Mouse (Mus musculus) stomach, embryonic 14.5 days (tissue): ENCODE data around the gene Rmnd5a. TPM values are rescaled to one million over a fixed set of nuclear protein-coding genes. Genes with fewer than 3 reads are reported as not detected.
A peak's percentile ranks its signal among the peaks of the same experiment; 100 is the strongest.
"Not testable (repeated sequence)": the region's sequence is repeated elsewhere in the genome, so short reads cannot be mapped to it uniquely, and the experiment has no call there.

Experiments used
- ATAC-seq: fragments of 200-750 bp; cut with Nextera tagmentation; 2 replicates; pipeline ENCODE4 v1.8.0; 2017; ENCODE audit warnings: low read depth, moderate TSS enrichment; ENCODE audit not compliant: insufficient number of reproducible peaks, insufficient read depth, low FRiP score
- H3K27ac ChIP-seq: fragments of 300-500 bp; sonication (generic); 2 replicates; pipeline ENCODE4 v1.5.1; 2014; ENCODE audit warnings: mild to moderate bottlenecking, low read length, moderate library complexity, mixed read lengths
- H3K27me3 ChIP-seq: fragments of 300-500 bp; sonication (generic); 2 replicates; pipeline ENCODE4 v1.6.1; 2014; ENCODE audit warnings: low read length, control low read depth, mixed read lengths; ENCODE audit not compliant: control insufficient read depth, insufficient read depth
- H3K36me3 ChIP-seq: fragments of 300-500 bp; sonication (generic); 2 replicates; pipeline ENCODE4 v1.6.1; 2014; ENCODE audit warnings: mild to moderate bottlenecking, control low read depth, low read length, moderate library complexity, mixed read lengths; ENCODE audit not compliant: control insufficient read depth, insufficient read depth
- H3K4me1 ChIP-seq: fragments of 300-500 bp; sonication (generic); 2 replicates; pipeline ENCODE4 v1.6.1; 2014; ENCODE audit warnings: low read length, control low read depth, mixed read lengths; ENCODE audit not compliant: control insufficient read depth, insufficient read depth
- H3K4me2 ChIP-seq: fragments of 300-500 bp; sonication (generic); replicated peaks from 2 replicates; pipeline ENCODE4 v1.6.1; 2014; ENCODE audit warnings: low read depth, low read length, control low read depth
- H3K4me3 ChIP-seq: fragments of 300-500 bp; sonication (generic); 2 replicates; pipeline ENCODE4 v1.5.1; 2014; ENCODE audit warnings: low read depth, low read length, control low read depth
- H3K9ac ChIP-seq: fragments of 300-500 bp; sonication (generic); replicated peaks from 2 replicates; pipeline ENCODE4 v1.6.1; 2014; ENCODE audit warnings: low read depth, mild to moderate bottlenecking, control low read depth, low read length, moderate library complexity, mixed read lengths
- H3K9me3 ChIP-seq: fragments of 300-500 bp; sonication (generic); 2 replicates; pipeline ENCODE4 v1.6.1; 2016; ENCODE audit warnings: low read depth, low read length, control low read depth; ENCODE audit not compliant: control insufficient read depth
- WGBS: fragments of 180-500 bp; shearing (Covaris S2); extraction: QIAGEN DNeasy Blood & Tissue Kit; methylation state at CpG from one replicate; pipeline ENCODE4 v1.1.7; 2014; 5-methylcytosine and 5-hydroxymethylcytosine counted together
- polyA plus RNA-seq: library from polyadenylated mRNA; unstranded; fragments of >200 nt; fragmentation: Nextera tagmentation; extraction: Ambion mirVana; gene quantifications from 2 replicates; pipeline ENCODE4 v1.2.1, GENCODE M21; 2014

The Rmnd5a gene
- polyA plus RNA-seq, 1 experiment from 2014 or later: 10.4 TPM

- H3K4me1 ChIP-seq, H3K27me3 ChIP-seq, ATAC-seq, H3K9me3 ChIP-seq, H3K9ac ChIP-seq, H3K4me2 ChIP-seq, H3K36me3 ChIP-seq, H3K4me3 ChIP-seq, H3K27ac ChIP-seq: not testable (repeated sequence)
- WGBS: 87% methylated on average over 10 of the region's 10 CpGs
These were observed 38.6 kb upstream of the Rmnd5a start for GRCm38 (mm10) chr6:71478816-71479568.

GRCm38 (mm10) chr6:71476783-71477182, 36.3 kb upstream of the Rmnd5a start:
- 71% methylated on average over 5 of the region's 5 CpGs for WGBS

GRCm38 (mm10) chr6:71475604-71476003, 35.2 kb upstream of the Rmnd5a start:
- ATAC-seq: no peak
- H3K27ac ChIP-seq: no peak overlapping the region
- H3K9ac ChIP-seq: no peak overlapping the region
- H3K4me1 ChIP-seq: no peaks in the 10 kb centered on the region
- 90% methylated on average over 3 of the region's 3 CpGs for WGBS
- H3K36me3 ChIP-seq: no peaks in the 10 kb centered on the region
- no peaks in the 10 kb centered on the region for H3K9me3 ChIP-seq
- H3K27me3 ChIP-seq: no peaks in the 10 kb centered on the region
- no peak overlapping the region for H3K4me3 ChIP-seq
- no peak overlapping the region for H3K4me2 ChIP-seq

More at GRCm38 (mm10) chr6:71476783-71477182, 36.3 kb upstream of the Rmnd5a start:
- Histone ChIP-seq H3K9ac (no peak overlapping the region), H3K9me3 (no peaks in the 10 kb centered on the region), H3K4me1 (no peaks in the 10 kb centered on the region), H3K27me3 (no peaks in the 10 kb centered on the region), H3K4me2 (no peak overlapping the region), H3K27ac (no peak overlapping the region), H3K36me3 (no peaks in the 10 kb centered on the region), H3K4me3 (no peak overlapping the region)
- ATAC-seq: no peak

GRCm38 (mm10) chr6:71472786-71473185, 32.3 kb upstream of the Rmnd5a start:
- 56% methylated on average over 1 of the region's 1 CpGs for WGBS
- no peaks in the 10 kb centered on the region for H3K36me3 ChIP-seq
- H3K4me3 ChIP-seq: no peak overlapping the region
- H3K27me3 ChIP-seq: no peaks in the 10 kb centered on the region
- no peak for ATAC-seq
- H3K9ac ChIP-seq: no peak overlapping the region
- H3K9me3 ChIP-seq: no peaks in the 10 kb centered on the region
- H3K27ac ChIP-seq: no peak overlapping the region
- H3K4me2 ChIP-seq: no peak overlapping the region
- H3K4me1 ChIP-seq: no peaks in the 10 kb centered on the region

GRCm38 (mm10) chr6:71471830-71472520, 31.5 kb upstream of the Rmnd5a start:
- no peak overlapping the region for H3K27ac ChIP-seq
- no peaks in the 10 kb centered on the region for H3K4me1 ChIP-seq
- H3K36me3 ChIP-seq: no peaks in the 10 kb centered on the region
- no peak overlapping the region for H3K9ac ChIP-seq
- WGBS: 69% methylated on average over 4 of the region's 4 CpGs
- H3K4me3 ChIP-seq: no peak overlapping the region
- no peaks in the 10 kb centered on the region for H3K9me3 ChIP-seq
- ATAC-seq: peak; percentile 76; the same call in 1 of the 2 replicates
- no peak overlapping the region for H3K4me2 ChIP-seq
- H3K27me3 ChIP-seq: no peaks in the 10 kb centered on the region

GRCm38 (mm10) chr6:71469291-71469690, 28.9 kb upstream of the Rmnd5a start:
- H3K9me3 ChIP-seq: no peaks in the 10 kb centered on the region
- WGBS: 31% methylated on average over 3 of the region's 3 CpGs
- no peak overlapping the region for H3K27ac ChIP-seq
- H3K4me3 ChIP-seq: no peak overlapping the region
- no peak overlapping the region for H3K4me2 ChIP-seq
- no peaks in the 10 kb centered on the region for H3K4me1 ChIP-seq
- H3K9ac ChIP-seq: no peak overlapping the region
- no peaks in the 10 kb centered on the region for H3K27me3 ChIP-seq
- ATAC-seq: no peak
- no peaks in the 10 kb centered on the region for H3K36me3 ChIP-seq

GRCm38 (mm10) chr6:71467766-71468165, 27.3 kb upstream of the Rmnd5a start:
- Histone ChIP-seq H3K9me3 (no peaks in the 10 kb centered on the region), H3K4me2 (no peak overlapping the region)

GRCm38 (mm10) chr6:71465146-71465545, 24.7 kb upstream of the Rmnd5a start:
- Histone ChIP-seq H3K4me3 (no peak overlapping the region), H3K9me3 (no peaks in the 10 kb centered on the region), H3K4me1 (no peaks in the 10 kb centered on the region), H3K9ac (no peak overlapping the region), H3K36me3 (no peaks in the 10 kb centered on the region), H3K4me2 (no peak overlapping the region), H3K27me3 (no peaks in the 10 kb centered on the region), H3K27ac (no peak overlapping the region)
- ATAC-seq: no peak
- WGBS: 84% methylated on average over 3 of the region's 3 CpGs

More at GRCm38 (mm10) chr6:71467766-71468165, 27.3 kb upstream of the Rmnd5a start:
- Histone ChIP-seq H3K36me3 (no peaks in the 10 kb centered on the region), H3K27me3 (no peaks in the 10 kb centered on the region), H3K4me1 (no peaks in the 10 kb centered on the region), H3K4me3 (no peak overlapping the region), H3K27ac (no peak overlapping the region), H3K9ac (no peak overlapping the region)
- WGBS: 79% methylated on average over 4 of the region's 4 CpGs
- ATAC-seq: no peak
